Mouse (Mus musculus) myocyte (in vitro differentiated cells): ENCODE measurements at regions not wholly inside any gene's neighbourhood (a gene's known extent, or its start where the extent isn't known, plus 50 kb on each side); places are given as distances from the start of the nearest gene placed in this dataset.
A peak's percentile ranks its signal among the peaks of the same experiment; 100 is the strongest.

ENCODE experiments used
- H3K27me3 ChIP-seq: one replicate; pipeline ENCODE4 v1.6.1; 2011; ENCODE audit not compliant: control insufficient read depth, insufficient read depth, insufficient read length
- H3K36me3 ChIP-seq: one replicate; pipeline ENCODE4 v1.6.1; 2011; ENCODE audit not compliant: control insufficient read depth, insufficient read depth
- H3K4me2 ChIP-seq: one replicate; pipeline ENCODE4 v1.6.1; 2011; ENCODE audit warnings: low read depth, control low read depth
- H3K4me3 ChIP-seq: one replicate; pipeline ENCODE4 v1.5.1; 2011; ENCODE audit warnings: mild to moderate bottlenecking, control low read depth, moderate library complexity
- H3K79me2 ChIP-seq: one replicate; pipeline ENCODE4 v1.6.1; 2011; ENCODE audit not compliant: control insufficient read depth, insufficient read depth
- H3ac ChIP-seq: one replicate; pipeline ENCODE4 v1.6.1; 2011; ENCODE audit not compliant: control insufficient read depth, insufficient read length
- CEBPB ChIP-seq: IDR thresholded peaks from 2 replicates; pipeline ENCODE4 v1.6.1; 2011; ENCODE audit warnings: mild to moderate bottlenecking, moderate library complexity; ENCODE audit not compliant: poor library complexity, insufficient read depth, severe bottlenecking
- E2F4 ChIP-seq: IDR thresholded peaks from one replicate; pipeline ENCODE4 v1.6.1; 2011; ENCODE audit warnings: mild to moderate bottlenecking, control low read depth, moderate library complexity; ENCODE audit not compliant: insufficient read depth
- MAX ChIP-seq: IDR thresholded peaks from one replicate; pipeline ENCODE4 v1.6.1; 2011; ENCODE audit warnings: low read depth, mild to moderate bottlenecking, control low read depth
- MYOD1 ChIP-seq, 3 experiments: IDR thresholded peaks; one replicate each; pipeline ENCODE4 v1.6.1; 2011; ENCODE audit warnings: control low read depth in 2 of 3, low read depth in 2 of 3, mild to moderate bottlenecking in 2 of 3, moderate library complexity in 1 of 3; ENCODE audit not compliant: insufficient read length in 2 of 3, control insufficient read depth in 1 of 3
- MYOG ChIP-seq, 3 experiments: IDR thresholded peaks; one replicate each; pipeline ENCODE4 v1.6.1; 2011; ENCODE audit warnings: control low read depth in 2 of 3, low read depth in 2 of 3, mild to moderate bottlenecking in 2 of 3; ENCODE audit not compliant: insufficient read length in 2 of 3, control insufficient read depth in 1 of 3, insufficient read depth in 1 of 3
- POLR2A ChIP-seq: IDR thresholded peaks from one replicate; pipeline ENCODE4 v1.6.1; 2011; ENCODE audit warnings: low read depth, mild to moderate bottlenecking, control low read depth, moderate library complexity; ENCODE audit not compliant: insufficient read length
- POLR2AphosphoS2 ChIP-seq: IDR thresholded peaks from one replicate; pipeline ENCODE4 v1.6.1; 2011; ENCODE audit warnings: low read depth, control low read depth; ENCODE audit not compliant: insufficient read length
- REST ChIP-seq: IDR thresholded peaks from one replicate; pipeline ENCODE4 v1.6.1; 2011; ENCODE audit warnings: mild to moderate bottlenecking, control low read depth, moderate library complexity; ENCODE audit not compliant: insufficient read depth, insufficient read length
- SRF ChIP-seq: IDR thresholded peaks from one replicate; pipeline ENCODE4 v1.6.1; 2011; ENCODE audit warnings: low read depth; ENCODE audit not compliant: control insufficient read depth, insufficient read length
- TCF12 ChIP-seq: IDR thresholded peaks from one replicate; pipeline ENCODE4 v1.6.1; 2011; ENCODE audit warnings: mild to moderate bottlenecking, control low read depth; ENCODE audit not compliant: poor library complexity, insufficient read depth, severe bottlenecking
- TCF3 ChIP-seq: IDR thresholded peaks from one replicate; pipeline ENCODE4 v1.6.1; 2011; ENCODE audit warnings: low read depth, control low read depth; ENCODE audit not compliant: insufficient read length
- USF1 ChIP-seq: IDR thresholded peaks from one replicate; pipeline ENCODE4 v1.6.1; 2011; ENCODE audit warnings: low read depth, mild to moderate bottlenecking, control low read depth, moderate library complexity

GRCm38 (mm10) chr3:38820787-38821186 lies 66.0 kb upstream of the Fat4 start:
- TF ChIP-seq TCF3 (no peak), MYOG (IDR thresholded peaks at IDR 0.05; ENCODE audit: control insufficient read depth in 1 of 3, insufficient read depth in 1 of 3, insufficient read length in 2 of 3, low read depth in 2 of 3) (no peak), CEBPB (no peak), TCF12 (no peak), E2F4 (no peak), REST (no peak), MAX (no peak), POLR2A (no peak), POLR2AphosphoS2 (no peak), USF1 (no peak), MYOD1 (IDR thresholded peaks at IDR 0.05; ENCODE audit: control insufficient read depth in 1 of 3, insufficient read length in 2 of 3, low read depth in 2 of 3) (no peak), SRF (no peak)
- Histone ChIP-seq H3ac (no peak overlapping the region), H3K4me2 (peak overlapping the region; percentile 60), H3K4me3 (no peak overlapping the region), H3K27me3 (no peaks in the 10 kb centered on the region), H3K36me3 (no peaks in the 10 kb centered on the region), H3K79me2 (no peaks in the 10 kb centered on the region)

DNA sequence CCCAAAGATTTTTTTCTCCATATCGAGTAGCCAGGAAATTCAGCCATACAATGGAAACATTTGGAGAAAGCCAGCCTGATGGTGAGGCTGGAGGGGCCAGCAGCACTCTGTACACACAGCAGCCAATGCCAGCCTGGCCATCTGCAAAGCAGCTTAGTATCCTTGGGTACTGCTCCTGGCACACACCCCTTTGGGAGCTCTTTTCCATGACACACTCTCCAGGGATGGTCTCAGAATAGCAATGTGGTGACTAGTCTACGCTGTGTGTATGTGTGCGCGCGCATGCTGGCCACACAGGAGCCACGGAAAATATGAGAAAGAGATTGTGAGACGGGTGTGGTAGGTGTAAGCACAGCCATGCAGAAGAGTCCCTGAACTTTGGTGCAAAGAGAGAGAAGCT lies 66.4 kb upstream of the Fat4 start:
- Histone ChIP-seq H3ac (no peak overlapping the region), H3K79me2 (no peaks in the 10 kb centered on the region), H3K27me3 (no peaks in the 10 kb centered on the region), H3K4me3 (no peak overlapping the region), H3K36me3 (no peaks in the 10 kb centered on the region), H3K4me2 (peak overlapping the region; percentile 60)
- TF ChIP-seq TCF12 (no peak), E2F4 (no peak), MYOD1 (IDR thresholded peaks at IDR 0.05; ENCODE audit: control insufficient read depth in 1 of 3, insufficient read length in 2 of 3, low read depth in 2 of 3) (no peak), CEBPB (no peak), TCF3 (no peak)

GRCm38 (mm10) chr3:38817651-38818050 lies 69.1 kb upstream of the Fat4 start:
- Histone ChIP-seq H3K36me3 (no peaks in the 10 kb centered on the region), H3ac (no peak overlapping the region), H3K4me3 (no peak overlapping the region), H3K27me3 (no peaks in the 10 kb centered on the region), H3K79me2 (no peaks in the 10 kb centered on the region), H3K4me2 (no peak overlapping the region)
- TF ChIP-seq USF1 (no peak), E2F4 (no peak), TCF3 (no peak), REST (no peak), SRF (no peak), MYOG (IDR thresholded peaks at IDR 0.05; ENCODE audit: control insufficient read depth in 1 of 3, insufficient read depth in 1 of 3, insufficient read length in 2 of 3, low read depth in 2 of 3) (no peak), MYOD1 (IDR thresholded peaks at IDR 0.05; ENCODE audit: control insufficient read depth in 1 of 3, insufficient read length in 2 of 3, low read depth in 2 of 3) (no peak), MAX (no peak), POLR2A (no peak), CEBPB (no peak)

- no peaks in the 10 kb centered on the region for H3K79me2 ChIP-seq
- no peak overlapping the region for H3K4me2 ChIP-seq
- TF ChIP-seq POLR2A (no peak), CEBPB (no peak), MAX (no peak), REST (no peak), TCF12 (no peak), USF1 (no peak), TCF3 (no peak), E2F4 (no peak), MYOG (IDR thresholded peaks at IDR 0.05; ENCODE audit: control insufficient read depth in 1 of 3, insufficient read depth in 1 of 3, insufficient read length in 2 of 3, low read depth in 2 of 3) (no peak), SRF (no peak), MYOD1 (IDR thresholded peaks at IDR 0.05; ENCODE audit: control insufficient read depth in 1 of 3, insufficient read length in 2 of 3, low read depth in 2 of 3) (no peak), POLR2AphosphoS2 (no peak)
These were observed 74.3 kb upstream of the Fat4 start for GRCm38 (mm10) chr3:38812457-38812856.

GRCm38 (mm10) chr3:38811635-38812034 lies 75.1 kb upstream of the Fat4 start:
- Histone ChIP-seq H3ac (no peak overlapping the region), H3K4me3 (no peak overlapping the region), H3K79me2 (no peaks in the 10 kb centered on the region), H3K36me3 (no peaks in the 10 kb centered on the region), H3K4me2 (no peak overlapping the region), H3K27me3 (no peaks in the 10 kb centered on the region)
- TF ChIP-seq POLR2AphosphoS2 (no peak), MYOG (IDR thresholded peaks at IDR 0.05; ENCODE audit: control insufficient read depth in 1 of 3, insufficient read depth in 1 of 3, insufficient read length in 2 of 3, low read depth in 2 of 3) (no peak), REST (no peak), TCF12 (no peak), MYOD1 (IDR thresholded peaks at IDR 0.05; ENCODE audit: control insufficient read depth in 1 of 3, insufficient read length in 2 of 3, low read depth in 2 of 3) (no peak), POLR2A (no peak), TCF3 (no peak), E2F4 (no peak), CEBPB (no peak), SRF (no peak), USF1 (no peak), MAX (no peak)

More at GRCm38 (mm10) chr3:38812457-38812856, 74.3 kb upstream of the Fat4 start:
- Histone ChIP-seq H3K4me3 (no peak overlapping the region), H3ac (no peak overlapping the region), H3K27me3 (no peaks in the 10 kb centered on the region), H3K36me3 (no peaks in the 10 kb centered on the region)
